Mouse (Mus musculus): Measurements from ENCODE around the gene Galk1. TPM values are rescaled to one million over a fixed set of nuclear protein-coding genes. Genes with fewer than 3 reads are reported as not detected.

The Galk1 gene
- polyA plus RNA-seq, 1 experiment, result 238 TPM

DNA sequence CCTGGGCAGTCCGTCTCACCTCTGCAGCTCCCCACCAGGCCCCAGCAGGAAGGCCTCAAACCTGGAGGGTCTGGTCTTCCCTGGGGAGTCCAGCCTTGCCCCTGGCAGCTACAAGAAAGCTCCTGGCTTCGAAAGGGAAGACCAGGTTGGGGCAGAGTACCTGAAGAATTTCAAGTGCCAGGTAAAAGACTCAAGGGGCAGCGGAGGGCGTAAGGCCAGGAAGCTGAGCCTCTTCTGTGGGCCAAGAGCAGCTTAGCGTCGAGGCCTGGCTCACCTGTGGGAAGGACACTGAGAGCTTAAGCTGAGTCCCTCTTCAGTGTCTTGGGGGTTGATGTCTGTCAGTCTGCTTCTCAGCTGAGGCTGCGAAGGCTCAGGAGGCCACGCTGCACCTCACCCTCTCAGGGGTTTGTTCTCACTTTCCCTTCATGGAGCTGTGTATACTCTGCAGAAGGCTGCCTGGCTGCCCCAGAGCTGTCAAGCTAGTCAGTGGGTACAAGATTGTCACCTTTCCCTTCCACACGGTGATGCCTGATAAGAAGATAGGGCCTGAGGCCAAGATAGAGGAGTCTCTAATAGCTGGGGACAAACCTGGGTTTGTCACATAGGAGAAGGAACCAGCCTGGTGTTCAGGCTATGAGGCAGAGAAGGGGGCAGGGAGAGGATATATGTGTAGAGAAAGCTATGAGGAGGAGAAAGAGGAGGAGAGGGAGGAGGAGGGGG, 41.2 kb upstream of the Galk1 start:
- H3K27me3 ChIP-seq (replicated peaks), result no peaks in the 10 kb centered on the region
- H3K4me1 ChIP-seq, result peaks cover 73% of the 10 kb centered on the region
- peaks cover 7% of the 10 kb centered on the region; the same call in 1 of the 2 replicates for H3K9me3 ChIP-seq
- H3K36me3 ChIP-seq (replicated peaks; ENCODE audit: low read length), result peaks cover 98% of the 10 kb centered on the region
- no peak overlapping the region for H3K4me3 ChIP-seq (replicated peaks)
- TF ChIP-seq GATA1 (IDR thresholded peaks at IDR 0.05; ENCODE audit: borderline replicate concordance, low read length), result no peak
- TF ChIP-seq FLI1 (IDR thresholded peaks at IDR 0.05; ENCODE audit: low read length), result no peak

DNA sequence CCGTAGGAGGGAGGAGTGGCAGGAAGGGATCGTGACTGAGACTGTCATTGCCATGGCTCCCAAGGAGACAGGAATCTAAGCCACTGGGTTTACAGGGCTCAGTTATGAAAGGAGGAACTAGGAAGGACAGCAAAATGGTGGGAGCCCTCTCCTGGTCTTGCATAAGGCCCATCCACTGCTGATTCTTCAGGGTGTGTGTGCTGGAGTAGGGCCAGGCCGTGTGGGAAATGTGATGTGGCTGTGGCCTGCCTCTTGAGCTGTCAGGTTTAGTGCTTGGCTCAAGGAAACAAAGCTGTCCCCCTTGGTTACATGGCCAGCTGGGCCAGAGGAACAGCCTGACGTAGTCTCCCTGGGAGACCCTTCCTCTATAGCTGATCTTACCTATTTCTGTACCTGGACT, 37.7 kb upstream of the Galk1 start:
- H3K36me3 ChIP-seq (replicated peaks; ENCODE audit: low read length), result peaks cover 96% of the 10 kb centered on the region
- TF ChIP-seq GATA1 (IDR thresholded peaks at IDR 0.05; ENCODE audit: borderline replicate concordance, low read length) (no peak), FLI1 (IDR thresholded peaks at IDR 0.05; ENCODE audit: low read length) (no peak)

DNA sequence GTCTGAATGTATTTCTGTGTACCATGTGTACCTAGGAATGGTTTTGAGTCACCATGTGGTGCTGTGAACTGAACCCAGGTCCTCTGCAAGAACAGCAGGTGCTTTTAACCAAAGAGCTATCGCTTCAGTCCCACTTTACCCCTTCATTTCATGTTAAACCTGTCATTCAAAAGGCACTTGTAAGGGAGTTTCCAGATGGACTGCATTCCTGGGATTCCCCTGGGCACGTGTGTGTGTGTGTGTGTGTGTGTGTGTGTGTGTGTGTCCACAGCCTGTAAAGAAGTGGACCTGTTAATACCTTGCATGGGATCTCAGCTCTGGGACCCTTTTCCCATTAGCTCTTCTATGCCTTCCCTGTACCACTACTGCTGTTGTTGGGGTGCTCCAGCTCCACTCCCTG, 37.1 kb upstream of the Galk1 start:
- Histone ChIP-seq H3K36me3 (replicated peaks; ENCODE audit: low read length) (peaks cover 96% of the 10 kb centered on the region), H3K4me3 (replicated peaks) (no peak overlapping the region), H3K27me3 (replicated peaks) (no peaks in the 10 kb centered on the region), H3K9me3 (peaks cover 7% of the 10 kb centered on the region; the same call in 1 of the 2 replicates), H3K4me1 (peaks cover 47% of the 10 kb centered on the region)
- no peak for TF ChIP-seq FLI1 (IDR thresholded peaks at IDR 0.05; ENCODE audit: low read length)
- no peak for TF ChIP-seq GATA1 (IDR thresholded peaks at IDR 0.05; ENCODE audit: borderline replicate concordance, low read length)

More for the DNA sequence above, 37.7 kb upstream of the Galk1 start:
- peaks cover 50% of the 10 kb centered on the region for H3K4me1 ChIP-seq
- H3K27me3 ChIP-seq (replicated peaks), result no peaks in the 10 kb centered on the region
- H3K4me3 ChIP-seq (replicated peaks), result no peak overlapping the region
- H3K9me3 ChIP-seq, result peaks cover 7% of the 10 kb centered on the region; the same call in 1 of the 2 replicates

DNA sequence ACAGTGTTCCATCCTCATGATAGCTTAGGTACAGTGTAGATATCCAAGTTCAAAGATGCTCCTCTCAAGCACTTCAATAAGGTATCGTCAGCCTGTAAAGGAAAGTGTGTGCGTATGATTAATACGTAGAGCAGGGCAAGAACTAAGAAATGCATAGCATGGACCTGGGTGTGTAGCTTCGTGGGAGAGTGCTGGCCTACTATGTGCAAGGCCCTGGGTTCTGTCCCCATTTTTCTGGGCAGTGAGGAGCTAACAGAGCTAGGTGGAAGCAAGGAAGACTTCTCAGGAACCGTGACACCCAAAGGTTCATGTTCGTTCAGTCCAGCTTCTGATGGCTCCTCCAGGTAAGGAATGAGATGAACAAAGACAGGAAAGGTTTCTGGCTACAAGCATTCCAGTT, 32.7 kb upstream of the Galk1 start:
- Histone ChIP-seq H3K4me3 (replicated peaks) (no peak overlapping the region), H3K36me3 (replicated peaks; ENCODE audit: low read length) (peaks cover 86% of the 10 kb centered on the region), H3K9me3 (peaks cover 7% of the 10 kb centered on the region; the same call in 1 of the 2 replicates), H3K27me3 (replicated peaks) (no peaks in the 10 kb centered on the region), H3K4me1 (peaks cover 48% of the 10 kb centered on the region)
- TF ChIP-seq FLI1 (IDR thresholded peaks at IDR 0.05; ENCODE audit: low read length) (no peak), GATA1 (IDR thresholded peaks at IDR 0.05; ENCODE audit: borderline replicate concordance, low read length) (no peak)

DNA sequence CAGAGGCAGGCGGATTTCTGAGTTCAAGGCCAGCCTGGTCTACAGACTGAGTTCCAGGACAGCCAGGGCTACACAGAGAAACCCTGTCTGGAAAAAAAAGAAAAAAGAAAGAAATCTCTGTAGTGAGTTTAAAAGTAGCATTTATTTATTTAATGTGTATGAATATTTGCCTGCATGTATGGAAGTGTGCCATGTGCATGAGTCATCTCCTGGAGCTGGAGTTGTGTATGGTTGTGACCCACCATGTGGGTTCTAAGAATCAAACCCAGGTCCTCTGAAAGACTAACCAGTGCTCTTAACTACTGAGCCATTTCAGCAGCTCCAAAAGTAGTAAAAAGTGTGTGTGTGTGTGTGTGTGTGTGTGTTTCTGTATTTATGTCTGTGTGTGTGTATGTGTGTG, 30.8 kb upstream of the Galk1 start:
- peaks cover 83% of the 10 kb centered on the region for H3K36me3 ChIP-seq (replicated peaks; ENCODE audit: low read length)
- peaks cover 41% of the 10 kb centered on the region for H3K4me1 ChIP-seq
- no peak overlapping the region for H3K4me3 ChIP-seq (replicated peaks)
- H3K27me3 ChIP-seq (replicated peaks), result no peaks in the 10 kb centered on the region
- TF ChIP-seq GATA1 (IDR thresholded peaks at IDR 0.05; ENCODE audit: borderline replicate concordance, low read length), result no peak
- no peak for TF ChIP-seq FLI1 (IDR thresholded peaks at IDR 0.05; ENCODE audit: low read length)
- H3K9me3 ChIP-seq, result no peaks in the 10 kb centered on the region

DNA sequence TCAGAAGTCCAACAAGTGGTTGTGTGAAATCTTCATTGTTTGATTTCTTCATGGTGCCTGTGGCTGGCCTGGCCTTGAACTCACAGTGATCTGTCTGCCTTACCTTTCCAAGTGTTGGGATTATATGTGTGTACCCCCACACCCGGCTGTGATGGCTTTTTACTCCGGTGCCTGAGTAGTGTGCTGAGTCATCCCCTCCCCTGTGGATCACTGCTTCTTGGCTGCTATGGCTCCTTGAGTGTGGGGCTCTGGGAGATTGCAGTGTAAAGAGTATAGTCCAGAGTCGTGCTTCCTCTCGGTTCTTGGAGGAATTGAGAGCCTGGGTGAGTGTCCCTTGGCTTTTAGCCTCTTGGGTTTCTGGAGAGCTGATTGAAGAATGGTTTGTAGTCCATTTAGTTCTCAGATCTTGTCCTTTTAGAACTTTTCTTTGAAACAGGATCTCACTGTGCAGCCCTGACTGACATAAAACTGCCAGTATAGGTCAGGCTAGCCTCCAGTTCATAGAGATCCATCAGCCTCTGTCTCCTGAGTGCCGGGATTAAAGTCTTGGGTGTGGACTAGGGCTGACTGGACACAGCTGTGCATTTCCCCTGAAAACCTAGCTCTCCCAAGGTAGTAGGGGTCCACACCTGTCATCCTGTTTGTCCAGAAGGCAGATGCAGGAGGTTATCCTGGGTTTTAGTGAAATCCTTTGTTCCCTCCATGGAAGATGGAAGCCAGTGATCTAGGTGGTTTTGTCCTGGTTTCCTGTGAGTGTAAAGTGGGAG, 30.0 kb upstream of the Galk1 start:
- Histone ChIP-seq H3K27me3 (replicated peaks) (no peaks in the 10 kb centered on the region), H3K36me3 (replicated peaks; ENCODE audit: low read length) (peaks cover 83% of the 10 kb centered on the region), H3K4me3 (replicated peaks) (peak overlapping the region; percentile 48), H3K4me1 (peaks cover 46% of the 10 kb centered on the region), H3K9me3 (no peaks in the 10 kb centered on the region)
- TF ChIP-seq FLI1 (IDR thresholded peaks at IDR 0.05; ENCODE audit: low read length) (no peak), GATA1 (IDR thresholded peaks at IDR 0.05; ENCODE audit: borderline replicate concordance, low read length) (no peak)

DNA sequence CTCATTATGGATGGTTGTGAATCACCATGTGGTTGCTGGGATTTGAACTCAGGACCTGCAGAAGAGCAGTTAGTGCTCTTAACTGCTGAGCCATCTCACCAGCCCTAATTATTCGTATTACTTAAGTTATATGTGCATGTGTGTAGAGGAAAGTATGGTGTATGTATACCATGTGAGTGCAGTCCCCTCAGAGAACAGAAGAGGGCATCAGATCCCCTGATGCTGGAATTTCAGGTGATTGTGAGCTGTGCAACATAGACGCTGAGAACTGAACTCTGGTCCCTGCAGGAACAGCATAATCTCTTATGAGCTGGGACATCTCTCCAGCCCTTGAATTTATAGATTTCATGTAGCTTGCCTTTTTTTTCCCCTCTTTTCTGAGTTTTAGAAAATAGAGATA, 29.3 kb upstream of the Galk1 start:
- TF ChIP-seq GATA1 (IDR thresholded peaks at IDR 0.05; ENCODE audit: borderline replicate concordance, low read length) (no peak), FLI1 (IDR thresholded peaks at IDR 0.05; ENCODE audit: low read length) (no peak)
- peaks cover 48% of the 10 kb centered on the region for H3K4me1 ChIP-seq
- H3K36me3 ChIP-seq (replicated peaks; ENCODE audit: low read length), result peaks cover 80% of the 10 kb centered on the region
- H3K4me3 ChIP-seq (replicated peaks), result no peak overlapping the region
- no peaks in the 10 kb centered on the region for H3K27me3 ChIP-seq (replicated peaks)
- H3K9me3 ChIP-seq, result no peaks in the 10 kb centered on the region

DNA sequence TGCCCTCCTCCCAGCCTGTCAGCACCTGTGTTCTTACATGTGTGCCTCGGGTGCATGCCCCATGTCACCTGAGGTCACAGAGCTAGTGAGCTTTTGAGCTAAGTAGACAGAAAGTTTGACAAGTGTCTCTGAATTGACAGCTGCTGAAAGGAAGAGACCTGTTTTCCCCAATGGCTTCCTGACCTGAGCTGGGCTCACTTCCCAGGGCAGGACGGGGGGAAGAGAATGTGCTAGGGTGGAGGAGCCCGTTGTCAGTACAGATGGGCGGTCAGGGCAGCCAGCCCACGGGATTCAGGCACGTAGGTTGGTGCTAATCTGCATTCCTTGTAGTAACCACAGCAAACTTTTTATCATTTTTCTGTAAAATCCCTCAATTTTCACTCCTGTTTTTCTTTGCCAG, 28.1 kb upstream of the Galk1 start:
- no peak for TF ChIP-seq FLI1 (IDR thresholded peaks at IDR 0.05; ENCODE audit: low read length)
- no peak for TF ChIP-seq GATA1 (IDR thresholded peaks at IDR 0.05; ENCODE audit: borderline replicate concordance, low read length)
- Histone ChIP-seq H3K36me3 (replicated peaks; ENCODE audit: low read length) (peaks cover 75% of the 10 kb centered on the region), H3K4me3 (replicated peaks) (no peak overlapping the region), H3K4me1 (peaks cover 53% of the 10 kb centered on the region), H3K27me3 (replicated peaks) (no peaks in the 10 kb centered on the region), H3K9me3 (no peaks in the 10 kb centered on the region)

DNA sequence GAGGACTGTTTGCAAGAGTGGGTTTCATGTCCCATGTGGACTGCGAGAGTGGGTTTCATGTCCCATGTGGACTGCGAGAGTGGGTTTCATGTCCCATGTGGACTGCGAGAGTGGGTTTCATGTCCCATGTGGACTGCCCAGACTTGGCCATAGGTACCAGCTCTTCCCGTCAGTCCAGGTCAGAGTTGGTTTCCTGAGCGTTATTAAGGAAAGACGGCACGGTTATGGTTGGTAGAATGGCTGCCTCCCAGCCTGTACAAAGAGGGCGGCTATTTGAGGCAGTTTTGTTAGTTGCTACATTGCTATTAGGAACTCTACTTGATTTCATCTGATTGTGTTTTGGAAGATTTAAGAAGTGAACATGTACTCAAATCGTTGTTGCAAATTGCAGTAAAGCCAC, 25.3 kb upstream of the Galk1 start:
- TF ChIP-seq FLI1 (IDR thresholded peaks at IDR 0.05; ENCODE audit: low read length), result no peak
- TF ChIP-seq GATA1 (IDR thresholded peaks at IDR 0.05; ENCODE audit: borderline replicate concordance, low read length), result no peak
- Histone ChIP-seq H3K4me3 (replicated peaks) (no peak overlapping the region), H3K9me3 (no peaks in the 10 kb centered on the region), H3K4me1 (peaks cover 55% of the 10 kb centered on the region), H3K36me3 (replicated peaks; ENCODE audit: low read length) (peaks cover 74% of the 10 kb centered on the region), H3K27me3 (replicated peaks) (no peaks in the 10 kb centered on the region)

DNA sequence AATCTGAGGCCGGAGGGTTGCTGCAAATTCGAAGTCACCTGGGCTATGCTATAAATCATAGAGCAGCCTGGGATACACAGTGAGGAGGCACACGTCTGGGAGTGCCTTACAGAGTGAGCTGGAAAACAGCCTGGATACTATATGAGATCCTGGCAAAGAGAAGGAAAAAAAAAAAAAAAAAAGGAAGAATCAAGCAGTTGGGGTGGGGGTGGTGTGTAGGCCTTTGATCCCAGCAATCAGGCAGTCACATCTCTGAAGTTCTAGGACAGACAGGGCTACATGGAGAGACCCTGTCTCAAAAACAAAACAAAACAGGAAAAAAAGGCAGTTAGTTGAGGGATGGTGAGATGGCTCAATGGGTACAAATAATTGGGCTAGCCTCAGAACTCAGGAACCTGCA, 24.2 kb upstream of the Galk1 start:
- peaks cover 71% of the 10 kb centered on the region for H3K36me3 ChIP-seq (replicated peaks; ENCODE audit: low read length)
- TF ChIP-seq FLI1 (IDR thresholded peaks at IDR 0.05; ENCODE audit: low read length) (no peak), GATA1 (IDR thresholded peaks at IDR 0.05; ENCODE audit: borderline replicate concordance, low read length) (no peak)

More for the DNA sequence above, 24.2 kb upstream of the Galk1 start:
- no peaks in the 10 kb centered on the region for H3K27me3 ChIP-seq (replicated peaks)
- H3K4me1 ChIP-seq, result peaks cover 54% of the 10 kb centered on the region
- H3K9me3 ChIP-seq, result no peaks in the 10 kb centered on the region
- no peak overlapping the region for H3K4me3 ChIP-seq (replicated peaks)
